In genomic region chr11:98640091-98640490, GRCm38 (mm10) we compare ENCODE assay signal across 39 mouse cellular contexts. TPM values are rescaled to one million over a fixed set of nuclear protein-coding genes. Genes with fewer than 3 reads are reported as not detected.
"Had no signal": no experiment of that assay in that cellular context is flagged by ENCODE, and none has a peak within 500 bp of the region (broad histone marks: within the 10 kb centered on the region; RNA-seq: fewer than 3 reads in every experiment).

No protein-coding gene starts in this region.

- H3K4me3 ChIP-seq: gastrocnemius, adult 2 months; heart, embryonic 10.5 days; heart, embryonic 12.5 days; hindbrain, embryonic 10.5 days; hindbrain, embryonic 12.5 days; intestine, embryonic 15.5 days; layer of hippocampus, adult 2 months; left cerebral cortex, adult 2 months; limb, embryonic 10.5 days; limb, embryonic 12.5 days; liver, embryonic 12.5 days had no signal

- H3K27ac ChIP-seq: gastrocnemius, adult 2 months; heart, embryonic 10.5 days; hindbrain, embryonic 10.5 days; hindbrain, embryonic 12.5 days; hindbrain, embryonic 14.5 days; intestine, embryonic 15.5 days; layer of hippocampus, adult 2 months; left cerebral cortex, adult 2 months; limb, embryonic 10.5 days; limb, embryonic 12.5 days; liver, embryonic 12.5 days had no signal

- H3K9ac ChIP-seq: heart, embryonic 12.5 days; hindbrain, embryonic 12.5 days; hindbrain, embryonic 14.5 days; intestine, embryonic 15.5 days; limb, embryonic 12.5 days; liver, embryonic 12.5 days had no signal

- H3K4me1 ChIP-seq: heart, embryonic 10.5 days; heart, embryonic 12.5 days; hindbrain, embryonic 10.5 days; hindbrain, embryonic 12.5 days; intestine, embryonic 15.5 days; limb, embryonic 10.5 days; limb, embryonic 12.5 days; liver, embryonic 12.5 days had no signal

- H3K9me3 ChIP-seq: heart, embryonic 10.5 days; heart, embryonic 12.5 days; hindbrain, embryonic 10.5 days; hindbrain, embryonic 12.5 days; intestine, embryonic 15.5 days; limb, embryonic 10.5 days; limb, embryonic 12.5 days; liver, embryonic 12.5 days had no signal

- H3K4me2 ChIP-seq: heart, embryonic 12.5 days; hindbrain, embryonic 12.5 days; hindbrain, embryonic 14.5 days; intestine, embryonic 15.5 days; limb, embryonic 12.5 days; liver, embryonic 12.5 days had no signal

- DNase-seq: gastrocnemius, adult 2 months; gastrocnemius, postnatal 10 days; gastrocnemius, postnatal 25 days; heart, adult 18-20 months; heart, postnatal 10 days; heart, postnatal 4 days; kidney, adult 18-20 months; kidney, adult 8-10 months; kidney, postnatal 10 days; kidney, postnatal 25 days; kidney, postnatal 4 days; liver had no signal

- ATAC-seq: hindbrain, embryonic 16.5 days; inflammation-experienced regulatory T-cells, adult 6 months; intestine, embryonic 15.5 days; intestine, postnatal 0 days; liver, embryonic 12.5 days had no signal

- H3K36me3 ChIP-seq: heart, embryonic 10.5 days; heart, embryonic 12.5 days; hindbrain, embryonic 10.5 days; hindbrain, embryonic 12.5 days; intestine, embryonic 15.5 days; limb, embryonic 10.5 days; limb, embryonic 12.5 days; liver, embryonic 12.5 days had no signal

- H3K27me3 ChIP-seq: hindbrain, embryonic 12.5 days; intestine, embryonic 15.5 days; limb, embryonic 12.5 days had no signal

RNA-seq across cellular contexts. Expression of gene Gsdma2, which starts 6.5 kb away (rescaled TPM):
- total RNA-seq: gastrocnemius, postnatal 10 days; gastrocnemius, postnatal 25 days; gastrocnemius, postnatal 4 days; granulocyte monocyte progenitor cell, adult 5-6 weeks; heart, adult 18-20 months; heart, postnatal 4 days; layer of hippocampus, adult 2 months; layer of hippocampus, postnatal 10 days; left cerebral cortex, adult 2 months; left cerebral cortex, postnatal 14 days; left cerebral cortex, postnatal 36 days had no signal
- polyA plus RNA-seq: heart, embryonic 10.5 days; heart, embryonic 12.5 days; heart, embryonic 14.5 days; hindbrain, embryonic 10.5 days; hindbrain, embryonic 12.5 days; hindbrain, embryonic 14.5 days; hindbrain, embryonic 16.5 days; inflammation-experienced regulatory T-cells, adult 6 months; kidney, embryonic 14.5 days; kidney, embryonic 16.5 days; limb, embryonic 10.5 days; limb, embryonic 12.5 days; limb, embryonic 14.5 days; liver, embryonic 12.5 days had no signal

RNA-seq across cellular contexts. Expression of gene Gsdma3, which starts 13.9 kb away (rescaled TPM):
- total RNA-seq: granulocyte monocyte progenitor cell, adult 5-6 weeks; layer of hippocampus, adult 2 months; layer of hippocampus, postnatal 25 days; left cerebral cortex, postnatal 36 days had no signal
- polyA plus RNA-seq: heart, embryonic 10.5 days; heart, embryonic 12.5 days; heart, embryonic 14.5 days; hindbrain, embryonic 10.5 days; hindbrain, embryonic 12.5 days; hindbrain, embryonic 14.5 days; hindbrain, embryonic 16.5 days; inflammation-experienced regulatory T-cells, adult 6 months; intestine, embryonic 15.5 days; intestine, postnatal 0 days; kidney, embryonic 14.5 days; kidney, embryonic 16.5 days; limb, embryonic 10.5 days; limb, embryonic 12.5 days; limb, embryonic 14.5 days; liver, embryonic 12.5 days had no signal

RNA-seq across cellular contexts. Expression of gene Gsdma, which starts 24.1 kb away (rescaled TPM):
- total RNA-seq: gastrocnemius, postnatal 10 days; gastrocnemius, postnatal 4 days; granulocyte monocyte progenitor cell, adult 5-6 weeks; heart, postnatal 10 days; heart, postnatal 25 days; heart, postnatal 4 days; layer of hippocampus, adult 2 months; layer of hippocampus, postnatal 10 days; layer of hippocampus, postnatal 25 days; left cerebral cortex, adult 2 months; left cerebral cortex, postnatal 14 days; left cerebral cortex, postnatal 36 days had no signal
- polyA plus RNA-seq: heart, embryonic 10.5 days; heart, embryonic 12.5 days; heart, embryonic 14.5 days; heart, embryonic 16.5 days; hindbrain, embryonic 12.5 days; hindbrain, embryonic 14.5 days; inflammation-experienced regulatory T-cells, adult 6 months; kidney, embryonic 14.5 days; kidney, embryonic 16.5 days; limb, embryonic 12.5 days; liver, embryonic 12.5 days had no signal

RNA-seq across cellular contexts. Expression of gene Lrrc3c, which starts 42.0 kb away (rescaled TPM):
- total RNA-seq: gastrocnemius, adult 2 months; gastrocnemius, postnatal 10 days; gastrocnemius, postnatal 25 days; gastrocnemius, postnatal 4 days; granulocyte monocyte progenitor cell, adult 5-6 weeks; heart, adult 18-20 months; heart, adult 8-10 months; heart, postnatal 10 days; heart, postnatal 25 days; heart, postnatal 4 days; layer of hippocampus, adult 2 months; layer of hippocampus, postnatal 10 days; layer of hippocampus, postnatal 25 days; left cerebral cortex, adult 2 months; left cerebral cortex, postnatal 14 days; left cerebral cortex, postnatal 36 days had no signal
- polyA plus RNA-seq: heart, embryonic 10.5 days; heart, embryonic 12.5 days; heart, embryonic 14.5 days; heart, embryonic 16.5 days; hindbrain, embryonic 10.5 days; hindbrain, embryonic 12.5 days; hindbrain, embryonic 14.5 days; hindbrain, embryonic 16.5 days; inflammation-experienced regulatory T-cells, adult 6 months; intestine, embryonic 15.5 days; intestine, postnatal 0 days; kidney, embryonic 14.5 days; kidney, embryonic 16.5 days; limb, embryonic 10.5 days; limb, embryonic 12.5 days; limb, embryonic 14.5 days; liver, embryonic 12.5 days had no signal
